Mouse (Mus musculus) lung, adult 2 months (tissue): ENCODE results near the gene Ap5b1.

ENCODE experiments used
- CTCF ChIP-seq: fragments of 200-500 bp; IDR thresholded peaks from 2 replicates; pipeline ENCODE4 v1.5.1; 2011; ENCODE audit warnings: mild to moderate bottlenecking, low read length, control low read depth; ENCODE audit not compliant: insufficient read depth
- POLR2A ChIP-seq: fragments of 200-500 bp; IDR thresholded peaks from 2 replicates; pipeline ENCODE4 v1.6.1; 2011; ENCODE audit warnings: low read depth, mild to moderate bottlenecking, control low read depth, low read length, borderline replicate concordance; ENCODE audit errors: extremely low read depth

DNA sequence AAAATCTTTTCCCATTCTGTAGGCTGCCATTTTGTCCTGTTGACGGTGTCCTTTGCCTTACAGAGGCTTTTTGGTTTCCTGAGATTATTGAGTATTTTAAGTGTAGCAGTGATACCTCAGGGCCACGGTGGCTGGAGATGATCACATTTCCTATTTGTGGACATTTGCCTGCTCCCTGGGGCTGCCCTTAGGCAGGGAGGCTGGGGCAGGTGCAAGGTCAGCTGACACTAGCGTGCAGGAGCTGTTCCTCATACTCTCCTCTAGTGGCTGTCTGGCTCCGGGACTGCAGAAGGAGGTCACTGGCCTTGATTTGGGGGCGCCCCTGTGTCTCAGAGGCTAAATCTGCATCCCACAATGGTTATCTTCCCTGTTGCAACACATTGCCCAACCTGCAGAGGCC is 42.6 kb upstream of the Ap5b1 start:
- TF ChIP-seq POLR2A (no peak), CTCF (no peak)
